ENCODE assay signal across 23 mouse cellular contexts in genomic region chr6:125142436-125142835, GRCm38 (mm10).
"Had no signal": no experiment of that assay in that cellular context is flagged by ENCODE, and none has a peak within 500 bp of the region (broad histone marks: within the 10 kb centered on the region; RNA-seq: fewer than 3 reads in every experiment).

No protein-coding gene starts in this region.

- H3K4me3 ChIP-seq: heart, adult 2 months; heart, embryonic 10.5 days; heart, embryonic 12.5 days; hindbrain, embryonic 10.5 days; hindbrain, embryonic 12.5 days; layer of hippocampus, adult 2 months; left cerebral cortex, adult 2 months; limb, embryonic 10.5 days; limb, embryonic 12.5 days; liver, embryonic 13.5 days; liver, embryonic 15.5 days had no signal

- H3K27ac ChIP-seq: heart, adult 2 months; heart, embryonic 10.5 days; hindbrain, embryonic 10.5 days; hindbrain, embryonic 12.5 days; hindbrain, embryonic 14.5 days; layer of hippocampus, adult 2 months; left cerebral cortex, adult 2 months; limb, embryonic 10.5 days; limb, embryonic 12.5 days; liver, embryonic 13.5 days; liver, embryonic 15.5 days had no signal

- DNase-seq: gastrocnemius, postnatal 14 days; gastrocnemius, postnatal 36 days; heart, adult 11 months; heart, adult 2 months; heart, postnatal 10 days; heart, postnatal 4 days; kidney, adult 18-20 months; kidney, adult 8-10 months; kidney, postnatal 10 days; kidney, postnatal 25 days; kidney, postnatal 4 days; liver; liver, embryonic 13.5 days had no signal
